Mouse (Mus musculus): ENCODE data around the gene Stk32c.

DNA sequence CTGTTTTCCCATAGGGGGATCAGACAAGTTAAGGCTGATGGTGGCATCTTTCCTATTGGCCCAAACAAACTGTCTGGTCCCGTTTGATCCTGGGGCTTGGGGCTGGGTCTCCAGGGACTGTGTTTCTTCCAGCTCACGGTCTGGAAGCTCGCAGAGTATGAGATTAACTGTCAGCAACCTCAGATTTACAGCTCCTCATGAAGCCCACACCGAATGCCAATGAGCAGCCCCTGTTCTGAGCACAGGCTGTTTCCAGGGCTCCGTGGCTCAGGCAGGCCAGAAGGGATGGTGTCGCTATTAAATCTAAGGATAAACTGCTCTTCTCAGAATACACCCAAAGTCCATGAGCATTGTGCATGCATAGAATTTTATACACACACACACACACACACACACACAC, 138.9 kb downstream of the Stk32c start:
- TF ChIP-seq POLR2A (IDR thresholded peaks at IDR 0.05; ENCODE audit: borderline replicate concordance, insufficient read depth, low read length) (no peak), CTCF (IDR thresholded peaks at IDR 0.05; ENCODE audit: borderline replicate concordance, insufficient read depth, low read depth, low read length) (no peak)
